Mouse (Mus musculus) erythroblast, embryonic 14.5 days (primary cell): ENCODE measurements around the gene Polr2b. TPM values are rescaled to one million over a fixed set of nuclear protein-coding genes. Genes with fewer than 3 reads are reported as not detected.

ENCODE experiments used
- H3K27me3 ChIP-seq: 2 replicates; pipeline ENCODE4 v1.6.1; 2012; ENCODE audit warnings: inconsistent platforms; ENCODE audit not compliant: control insufficient read depth
- H3K36me3 ChIP-seq: 2 replicates; pipeline ENCODE4 v1.6.1; 2012; ENCODE audit warnings: mild to moderate bottlenecking, inconsistent platforms; ENCODE audit not compliant: control insufficient read depth
- H3K4me1 ChIP-seq: 2 replicates; pipeline ENCODE4 v1.6.1; 2012; ENCODE audit warnings: inconsistent platforms; ENCODE audit not compliant: control insufficient read depth
- H3K4me3 ChIP-seq: replicated peaks from 2 replicates; pipeline ENCODE3; 2012; ENCODE audit warnings: moderate library complexity, mild to moderate bottlenecking, inconsistent platforms
- H3K9me3 ChIP-seq: 2 replicates; pipeline ENCODE4 v1.6.1; 2012; ENCODE audit warnings: low read length, inconsistent platforms, mixed read lengths; ENCODE audit not compliant: control insufficient read depth
- GATA1 ChIP-seq: IDR thresholded peaks from 2 replicates; pipeline ENCODE4 v1.6.1; 2012; ENCODE audit warnings: low read length, inconsistent platforms, mixed read lengths
- TAL1 ChIP-seq: IDR thresholded peaks from 3 replicates; pipeline ENCODE4 v1.6.1; 2012; ENCODE audit warnings: low read length, inconsistent platforms, mixed read lengths
- polyA plus RNA-seq: library from polyadenylated mRNA; stranded (reverse); fragments of >175 nt; gene quantifications from 2 replicates; pipeline ENCODE4 v1.2.3, GENCODE M21; 2012

The Polr2b gene
- polyA plus RNA-seq, 1 experiment = 0.27 TPM

DNA sequence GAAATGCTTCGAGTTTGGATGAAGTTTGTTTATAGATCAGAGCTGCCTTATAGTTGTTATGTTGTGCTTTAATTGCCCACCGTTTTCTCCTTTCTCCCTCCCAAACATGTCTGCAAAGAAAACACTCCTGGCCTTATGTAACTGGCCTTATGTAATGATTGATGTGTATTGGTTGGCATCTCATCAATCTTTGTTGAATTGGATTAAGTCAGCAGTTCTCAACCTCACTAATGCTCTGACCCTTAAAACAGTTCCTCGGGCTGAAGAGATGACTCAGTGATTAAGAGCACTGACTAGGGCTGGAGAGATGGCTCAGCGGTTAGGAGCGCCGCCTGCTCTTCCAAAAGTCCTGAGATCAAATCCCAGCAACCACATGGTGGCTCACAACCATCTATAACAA, 5.0 kb downstream of the Polr2b start:
- Histone ChIP-seq H3K9me3 (no peaks in the 10 kb centered on the region), H3K27me3 (no peaks in the 10 kb centered on the region), H3K4me3 (no peak overlapping the region), H3K4me1 (peaks cover 16% of the 10 kb centered on the region), H3K36me3 (peaks cover 76% of the 10 kb centered on the region)
- TF ChIP-seq GATA1 (no peak), TAL1 (no peak)

DNA sequence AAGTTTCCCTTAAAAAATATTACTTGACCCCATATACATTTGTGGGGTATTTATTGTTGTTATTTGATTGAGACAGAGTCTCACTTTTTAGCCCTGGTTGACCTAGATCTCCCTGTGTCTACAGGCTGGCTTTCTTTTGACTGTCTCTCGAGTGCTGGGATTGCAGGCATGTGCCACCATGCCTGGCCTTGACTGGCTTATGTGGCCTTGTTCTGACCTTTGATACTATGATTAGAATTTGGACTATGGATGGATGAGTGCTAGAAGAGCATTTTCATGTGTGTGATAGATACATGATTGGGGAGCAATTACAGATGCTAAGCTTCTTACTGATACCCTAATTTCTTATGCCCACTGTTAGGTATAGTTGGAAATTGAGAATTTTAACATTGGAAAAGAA, 15.0 kb downstream of the Polr2b start:
- H3K9me3 ChIP-seq = no peaks in the 10 kb centered on the region
- TF ChIP-seq GATA1 = no peak
- TF ChIP-seq TAL1 = no peak
- peaks cover 98% of the 10 kb centered on the region for H3K36me3 ChIP-seq
- no peaks in the 10 kb centered on the region for H3K4me1 ChIP-seq
- no peaks in the 10 kb centered on the region for H3K27me3 ChIP-seq
- H3K4me3 ChIP-seq = no peak overlapping the region

DNA sequence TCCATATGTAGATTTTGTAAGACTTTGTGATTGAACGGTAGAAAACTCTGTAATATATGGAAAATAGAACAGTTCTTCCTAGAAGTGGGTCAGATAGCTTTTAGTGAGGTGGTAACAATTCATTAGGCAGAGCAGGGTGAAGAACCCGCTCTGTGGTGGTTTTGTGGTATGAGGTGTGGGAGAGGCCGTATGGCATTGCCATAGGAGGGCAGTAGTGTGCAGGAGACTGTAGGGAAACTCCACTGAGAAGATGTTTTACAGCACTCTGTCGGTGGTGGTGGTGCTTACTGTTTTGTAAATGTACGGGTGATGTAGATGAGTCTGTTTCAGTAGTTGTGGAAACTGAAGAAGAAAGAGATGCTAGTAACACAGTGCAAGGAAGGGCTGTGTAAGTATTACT, 20.2 kb downstream of the Polr2b start:
- Histone ChIP-seq H3K27me3 (no peaks in the 10 kb centered on the region), H3K4me1 (no peaks in the 10 kb centered on the region), H3K36me3 (peaks cover 98% of the 10 kb centered on the region), H3K4me3 (no peak overlapping the region), H3K9me3 (no peaks in the 10 kb centered on the region)
- TF ChIP-seq GATA1 (no peak), TAL1 (no peak)

DNA sequence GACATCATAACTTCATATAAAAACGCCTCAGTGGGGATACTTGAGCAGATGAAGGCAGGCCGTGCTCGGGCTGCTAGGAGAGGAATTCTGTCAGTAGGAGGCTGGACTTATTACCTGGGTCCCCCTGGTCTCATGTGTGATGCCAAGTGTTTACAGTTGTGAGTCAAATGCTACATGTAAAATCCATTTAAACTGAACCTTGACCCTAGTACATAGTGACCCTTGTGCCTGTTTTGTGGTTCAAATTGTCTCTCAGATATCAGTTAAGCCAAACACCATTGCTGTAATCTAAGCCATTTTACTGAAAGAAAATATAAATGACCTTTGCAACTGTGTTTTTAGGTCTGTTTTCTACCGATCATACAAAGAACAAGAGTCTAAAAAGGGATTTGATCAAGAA, 30.1 kb downstream of the Polr2b start:
- Histone ChIP-seq H3K36me3 (peaks cover 100% of the 10 kb centered on the region), H3K4me1 (no peaks in the 10 kb centered on the region), H3K27me3 (no peaks in the 10 kb centered on the region), H3K4me3 (no peak overlapping the region), H3K9me3 (no peaks in the 10 kb centered on the region)
- TF ChIP-seq GATA1 = no peak
- TF ChIP-seq TAL1 = no peak

DNA sequence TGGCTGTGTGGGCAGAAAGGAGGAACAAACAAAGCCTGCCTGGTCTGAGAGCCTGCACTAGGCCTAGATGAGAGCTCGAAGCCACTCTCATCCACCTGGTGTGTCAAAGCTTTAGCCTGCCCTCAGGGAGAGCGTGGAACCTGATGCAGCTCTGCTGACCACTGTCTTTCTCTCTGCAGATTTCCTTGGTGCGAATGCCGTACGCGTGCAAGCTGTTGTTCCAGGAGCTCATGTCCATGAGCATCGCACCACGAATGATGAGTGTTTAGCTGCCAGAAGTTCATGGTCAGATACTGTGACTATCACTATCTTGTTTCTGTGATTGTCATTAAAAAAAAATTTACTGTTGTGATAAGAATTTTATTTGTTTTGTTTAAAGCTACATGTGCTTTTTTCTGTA, 39.0 kb downstream of the Polr2b start:
- no peak for TF ChIP-seq TAL1
- no peak for TF ChIP-seq GATA1
- H3K9me3 ChIP-seq = no peaks in the 10 kb centered on the region
- H3K36me3 ChIP-seq = peaks cover 66% of the 10 kb centered on the region
- H3K4me3 ChIP-seq = no peak overlapping the region
- H3K27me3 ChIP-seq = no peaks in the 10 kb centered on the region; the same call in 1 of the 2 replicates
- H3K4me1 ChIP-seq = no peaks in the 10 kb centered on the region

DNA sequence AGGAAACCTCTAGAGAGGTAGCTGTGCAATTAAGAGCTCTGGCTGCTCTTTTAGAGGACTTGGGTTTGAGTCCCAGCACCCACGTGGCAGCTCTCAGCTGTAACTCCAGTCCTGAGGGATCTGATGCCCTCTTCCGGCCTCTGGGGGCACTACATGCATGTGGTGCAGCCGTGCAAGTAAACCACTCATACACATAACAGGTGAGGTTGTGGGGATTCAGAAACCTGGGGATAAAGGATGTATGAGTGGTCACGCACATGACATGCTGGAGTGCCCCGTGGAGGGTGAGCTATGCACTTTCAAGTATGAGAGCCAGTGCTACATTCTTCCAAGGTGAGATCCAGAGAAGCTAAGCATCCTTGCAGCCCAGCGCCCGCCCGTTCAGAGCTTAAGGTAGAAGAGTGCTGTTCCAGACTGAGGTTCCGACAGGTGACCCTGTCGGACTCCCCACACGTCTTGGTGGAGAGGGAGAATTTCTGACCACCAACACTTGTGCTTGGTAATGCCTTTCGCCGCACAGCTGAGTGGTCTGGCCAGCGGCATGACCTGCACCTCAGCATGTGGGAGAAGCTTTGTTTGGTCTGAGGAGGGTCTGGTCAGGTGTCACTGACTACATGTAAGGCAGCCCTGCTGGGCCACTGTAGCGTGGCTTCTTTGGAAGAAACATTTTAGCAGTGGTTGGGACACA, 40.2 kb downstream of the Polr2b start:
- no peak for TF ChIP-seq GATA1
- no peak for TF ChIP-seq TAL1
- Histone ChIP-seq H3K4me1 (peaks cover 4% of the 10 kb centered on the region), H3K27me3 (no peaks in the 10 kb centered on the region; the same call in 1 of the 2 replicates), H3K9me3 (no peaks in the 10 kb centered on the region), H3K36me3 (peaks cover 54% of the 10 kb centered on the region), H3K4me3 (no peak overlapping the region)

DNA sequence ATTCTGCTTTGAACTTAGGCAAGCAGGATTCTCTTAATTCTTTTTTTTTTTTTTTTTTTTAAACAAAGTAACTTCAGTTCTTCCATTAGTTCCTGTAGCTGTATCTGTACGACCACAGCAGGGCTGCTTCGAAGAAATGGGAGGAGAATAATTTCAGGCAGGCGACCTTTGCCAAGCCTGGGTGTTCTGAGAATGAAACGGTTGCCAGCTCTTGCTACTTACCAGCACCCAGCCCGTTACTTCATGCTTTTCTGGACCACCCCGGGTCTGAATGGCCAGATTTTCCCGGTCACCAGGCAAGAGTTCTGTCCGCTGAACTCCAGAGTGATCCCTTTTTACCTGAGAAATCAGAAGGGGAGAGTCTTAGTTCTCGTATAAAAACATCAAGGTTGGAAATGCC, 41.7 kb downstream of the Polr2b start:
- H3K4me3 ChIP-seq = no peak overlapping the region
- TF ChIP-seq GATA1 (no peak), TAL1 (no peak)
- no peaks in the 10 kb centered on the region for H3K9me3 ChIP-seq
- peaks cover 39% of the 10 kb centered on the region for H3K36me3 ChIP-seq
- peaks cover 3% of the 10 kb centered on the region; the same call in 1 of the 2 replicates for H3K27me3 ChIP-seq
- H3K4me1 ChIP-seq = peaks cover 4% of the 10 kb centered on the region

DNA sequence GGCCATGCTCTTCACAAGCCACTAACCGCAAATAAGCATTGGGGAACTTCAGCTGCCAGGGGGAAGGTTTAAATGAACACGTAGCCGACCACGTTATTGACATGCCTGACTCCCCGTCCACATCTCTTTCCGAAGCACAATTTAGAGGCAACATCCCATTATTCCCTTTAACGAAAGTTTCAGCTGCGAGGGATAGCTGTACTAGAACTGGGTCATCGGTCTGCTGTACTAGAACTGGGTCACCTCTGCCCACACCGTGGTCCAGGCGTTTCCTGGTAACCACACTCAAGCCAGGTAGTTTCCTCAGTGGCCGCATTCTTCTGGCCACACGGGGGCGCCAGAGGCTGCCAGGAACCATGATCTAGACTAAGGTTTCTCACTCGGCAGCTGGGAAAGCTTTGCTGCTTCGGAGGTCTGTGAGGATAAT, 44.4 kb downstream of the Polr2b start:
- peaks cover 12% of the 10 kb centered on the region for H3K36me3 ChIP-seq
- H3K9me3 ChIP-seq = no peaks in the 10 kb centered on the region
- TF ChIP-seq GATA1 (no peak), TAL1 (no peak)
- no peak overlapping the region for H3K4me3 ChIP-seq
- H3K4me1 ChIP-seq = peaks cover 12% of the 10 kb centered on the region
- H3K27me3 ChIP-seq = peaks cover 9% of the 10 kb centered on the region

DNA sequence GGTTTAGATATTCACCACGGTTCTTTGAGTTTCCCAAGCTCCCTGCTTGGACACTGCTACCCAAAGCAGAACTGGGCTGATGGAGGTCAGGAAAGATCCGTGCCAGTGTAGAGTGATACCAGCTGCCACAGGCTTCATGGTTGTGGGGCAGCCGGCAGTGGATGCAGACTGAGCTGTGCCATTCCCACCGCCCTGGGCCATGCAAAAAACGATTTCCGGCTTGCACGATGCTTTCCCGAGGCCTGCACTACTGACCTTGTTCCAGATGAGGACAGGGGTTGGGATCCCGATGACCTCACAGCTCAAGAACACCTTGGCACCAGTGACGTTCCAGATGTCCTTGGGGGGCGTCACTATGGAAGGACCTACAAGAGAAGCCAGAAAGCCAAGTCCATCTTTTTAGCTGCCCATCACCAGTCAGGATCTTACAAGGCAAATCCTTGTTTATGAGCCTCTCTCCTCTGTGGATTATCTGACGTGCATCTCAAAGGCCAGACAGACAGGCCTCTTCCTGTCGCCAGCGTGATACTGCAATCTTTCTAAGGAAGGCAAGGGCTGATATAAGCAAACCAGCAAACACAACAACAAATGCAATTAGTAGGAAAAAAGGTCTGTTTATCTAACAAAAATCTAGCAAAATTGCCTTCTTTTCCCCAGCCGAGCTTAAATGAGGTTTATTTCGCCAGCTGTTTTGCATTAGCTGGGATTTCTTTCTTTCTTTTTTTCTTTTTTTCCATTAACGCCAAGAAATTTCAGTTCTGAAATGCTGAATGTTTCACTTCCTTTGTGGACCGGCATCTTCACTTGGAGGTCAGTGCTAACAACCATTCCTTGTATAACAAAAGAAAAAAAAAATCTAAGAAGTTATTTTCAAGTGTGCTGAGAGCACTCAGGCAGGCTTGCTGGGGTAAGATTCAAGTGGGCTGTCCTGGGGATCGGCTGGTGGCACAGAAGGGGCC, 45.6 kb downstream of the Polr2b start:
- TF ChIP-seq GATA1 = no peak
- no peak for TF ChIP-seq TAL1
- no peak overlapping the region for H3K4me3 ChIP-seq

More for the DNA sequence above, 45.6 kb downstream of the Polr2b start:
- H3K36me3 ChIP-seq = peaks cover 1% of the 10 kb centered on the region
- H3K9me3 ChIP-seq = no peaks in the 10 kb centered on the region
- peaks cover 11% of the 10 kb centered on the region for H3K27me3 ChIP-seq
- H3K4me1 ChIP-seq = peaks cover 12% of the 10 kb centered on the region
